Comparison of ENCODE assay signal across 7 mouse cellular contexts in the genomic region with DNA sequence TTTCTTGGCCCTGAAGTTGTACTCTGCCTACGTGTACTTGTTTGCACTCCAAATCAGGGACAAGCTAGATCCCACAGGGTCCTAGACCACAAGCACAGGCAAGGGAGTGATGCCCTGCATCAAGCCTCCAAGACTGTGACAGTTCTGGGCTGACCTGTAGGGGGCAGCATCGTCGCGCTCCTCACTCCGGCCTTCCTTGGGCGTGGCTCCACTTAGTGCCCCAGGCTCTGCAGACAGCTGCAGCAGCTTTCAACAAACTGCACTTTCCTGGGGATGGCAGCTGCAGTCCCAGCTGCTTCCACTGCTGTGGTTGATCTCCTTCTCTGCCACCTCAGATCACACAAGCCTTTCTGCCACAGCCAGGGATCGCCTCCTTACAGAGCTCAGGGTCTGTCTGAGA.
DNase-seq lines count a peak whose midpoint lies in the region; ATAC-seq and TF ChIP-seq lines count a peak whose summit lies in the region.

No protein-coding gene starts in this region.

- no peak overlapping the region for H3K4me3 ChIP-seq in intestine, postnatal 0 days (ENCODE audit: low read depth, low read length)
- no peak overlapping the region for H3K4me3 ChIP-seq in limb, embryonic 11.5 days (ENCODE audit: low read depth, low read length)
- no peak overlapping the region for H3K4me3 ChIP-seq in midbrain, embryonic 14.5 days (replicated peaks; ENCODE audit: low read depth, low read length)
- H3K4me3 ChIP-seq in small intestine, adult 2 months (ENCODE audit: low read depth, low read length), result no peak overlapping the region

- no peaks in the 10 kb centered on the region for H3K36me3 ChIP-seq in intestine, postnatal 0 days (ENCODE audit: control insufficient read depth, insufficient read depth)
- H3K36me3 ChIP-seq in limb, embryonic 11.5 days (ENCODE audit: control insufficient read depth, insufficient read depth, low read length), result no peaks in the 10 kb centered on the region
- H3K36me3 ChIP-seq in midbrain, embryonic 14.5 days (ENCODE audit: control insufficient read depth, insufficient read depth, low read length), result no peaks in the 10 kb centered on the region
- no peaks in the 10 kb centered on the region for H3K36me3 ChIP-seq in small intestine, adult 2 months (ENCODE audit: control insufficient read depth, insufficient read depth, low read length)

- H3K27me3 ChIP-seq in intestine, postnatal 0 days (replicated peaks; ENCODE audit: control insufficient read depth, insufficient read depth, low read length), result no peaks in the 10 kb centered on the region
- H3K27me3 ChIP-seq in limb, embryonic 11.5 days (ENCODE audit: control insufficient read depth, insufficient read depth, low read length), result no peaks in the 10 kb centered on the region
- no peaks in the 10 kb centered on the region for H3K27me3 ChIP-seq in midbrain, embryonic 14.5 days (ENCODE audit: control insufficient read depth, insufficient read depth, low read length)
- no peaks in the 10 kb centered on the region for H3K27me3 ChIP-seq in small intestine, adult 2 months (ENCODE audit: control insufficient read depth, insufficient read depth, low read length)

- ATAC-seq in granulocyte monocyte progenitor cell, adult 5-6 weeks (replicated peaks; ENCODE audit: poor library complexity, severe bottlenecking), result peak; percentile 94
- ATAC-seq in intestine, postnatal 0 days, result 0 out of 2 replicates have a peak, but pooled peaks have one; percentile 43
- ATAC-seq in limb, embryonic 11.5 days (ENCODE audit: insufficient number of reproducible peaks, low FRiP score, low TSS enrichment, low read depth), result peak; percentile 67; the same call in 1 of the 2 replicates
- peak; percentile 76 for ATAC-seq in midbrain, embryonic 14.5 days (ENCODE audit: low FRiP score, low TSS enrichment)

- peak; percentile 88 for DNase-seq in adrenal gland, postnatal 10 days
- DNase-seq in embryo, embryonic 9.5 days (ENCODE audit: extremely low spot score), result peak; percentile 87
- peak; percentile 94 for DNase-seq in limb, embryonic 11.5 days (ENCODE audit: low spot score)
- peak; percentile 85 for DNase-seq in midbrain, embryonic 14.5 days

- TF ChIP-seq POLR2A in small intestine, adult 2 months (IDR thresholded peaks at IDR 0.05; ENCODE audit: low read depth, low read length), result no peak

- peak; percentile 96 for TF ChIP-seq CTCF in intestine, postnatal 0 days (IDR thresholded peaks at IDR 0.05; ENCODE audit: low read depth)
- peak; percentile 67 for TF ChIP-seq CTCF in small intestine, adult 2 months (IDR thresholded peaks at IDR 0.05; ENCODE audit: extremely low read depth, insufficient read length, insufficient replicate concordance, low read depth, low read length)

- no peak overlapping the region for H3K9ac ChIP-seq in intestine, postnatal 0 days (ENCODE audit: low read depth, low read length)
- H3K9ac ChIP-seq in limb, embryonic 11.5 days (ENCODE audit: low read length), result no peak overlapping the region
- no peak overlapping the region for H3K9ac ChIP-seq in midbrain, embryonic 14.5 days (replicated peaks; ENCODE audit: low read length)

- H3K4me1 ChIP-seq in intestine, postnatal 0 days (replicated peaks; ENCODE audit: control insufficient read depth, insufficient read depth, low read length), result no peaks in the 10 kb centered on the region
- no peaks in the 10 kb centered on the region for H3K4me1 ChIP-seq in limb, embryonic 11.5 days (ENCODE audit: control insufficient read depth, insufficient read depth, low read length)
- peaks cover 5% of the 10 kb centered on the region; the same call in 1 of the 2 replicates for H3K4me1 ChIP-seq in midbrain, embryonic 14.5 days (ENCODE audit: control insufficient read depth, insufficient read depth, low read length)
- H3K4me1 ChIP-seq in small intestine, adult 2 months (ENCODE audit: control insufficient read depth, insufficient read depth, insufficient read length, low read length), result no peaks in the 10 kb centered on the region

- H3K4me2 ChIP-seq in intestine, postnatal 0 days (replicated peaks; ENCODE audit: low read depth), result no peak overlapping the region
- H3K4me2 ChIP-seq in limb, embryonic 11.5 days (ENCODE audit: low read depth, severe bottlenecking), result no peak overlapping the region
- H3K4me2 ChIP-seq in midbrain, embryonic 14.5 days (ENCODE audit: low read length), result no peak overlapping the region

- no peak overlapping the region for H3K27ac ChIP-seq in intestine, postnatal 0 days (ENCODE audit: low read depth, low read length)
- no peak overlapping the region for H3K27ac ChIP-seq in limb, embryonic 11.5 days (replicated peaks; ENCODE audit: low read depth, low read length)
- no peak overlapping the region for H3K27ac ChIP-seq in midbrain, embryonic 14.5 days (replicated peaks; ENCODE audit: low read depth, low read length)
- H3K27ac ChIP-seq in small intestine, adult 2 months (ENCODE audit: insufficient read depth, low read depth, low read length), result no peak overlapping the region

- H3K9me3 ChIP-seq in intestine, postnatal 0 days (ENCODE audit: control insufficient read depth), result no peaks in the 10 kb centered on the region
- H3K9me3 ChIP-seq in limb, embryonic 11.5 days (ENCODE audit: control insufficient read depth, low read length), result no peaks in the 10 kb centered on the region
- H3K9me3 ChIP-seq in midbrain, embryonic 14.5 days (ENCODE audit: control insufficient read depth, low read length), result no peaks in the 10 kb centered on the region

- WGBS in intestine, postnatal 0 days, result 1% methylated on average over 7 of the region's 7 CpGs
- 4% methylated on average over 7 of the region's 7 CpGs for WGBS in limb, embryonic 11.5 days
- 3% methylated on average over 7 of the region's 7 CpGs for WGBS in midbrain, embryonic 14.5 days
- WGBS in small intestine, adult 2 months, result 7% methylated on average over 7 of the region's 7 CpGs

Comparison
In these comparisons a context has a peak if more than half of its experiments do, and no peak if none do; other contexts are left out.
1. ATAC-seq: peak in every context shown above with its lines; median percentile 94 in granulocyte monocyte progenitor cell, adult 5-6 weeks; 76 in midbrain, embryonic 14.5 days; 67 in limb, embryonic 11.5 days; 43 in intestine, postnatal 0 days.